9 mouse cellular contexts compared by ENCODE assay signal in the genomic region with DNA sequence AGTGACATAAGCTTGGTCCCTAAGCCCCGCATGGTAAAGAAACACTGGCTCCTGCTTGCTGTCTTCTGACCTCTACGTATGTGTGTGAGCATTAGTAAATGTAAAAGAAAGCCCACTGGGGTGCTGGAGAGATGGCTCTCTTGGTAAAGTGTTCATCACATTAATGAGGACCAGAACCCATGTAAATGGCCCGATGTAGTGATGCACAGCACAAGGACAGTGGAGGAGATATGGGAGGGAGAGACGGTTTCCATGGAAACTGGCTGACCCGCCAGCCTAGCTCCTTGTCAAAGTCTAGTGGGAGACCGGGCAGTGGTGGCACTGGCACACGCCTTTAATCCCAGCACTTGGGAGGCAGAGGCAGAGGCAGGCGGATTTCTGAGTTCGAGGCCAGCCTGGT. TPM values are rescaled to one million over a fixed set of nuclear protein-coding genes. Genes with fewer than 3 reads are reported as not detected.
A peak's percentile ranks its signal among the peaks of the same experiment; 100 is the strongest.
DNase-seq lines count a peak whose midpoint lies in the region; ATAC-seq lines count a peak whose summit lies in the region.
"Had no signal": no experiment of that assay in that cellular context is flagged by ENCODE, and none has a peak within 500 bp of the region (broad histone marks: within the 10 kb centered on the region; RNA-seq: fewer than 3 reads in every experiment).

No protein-coding gene starts in this region.

- no peak overlapping the region for H3K9ac ChIP-seq in midbrain, embryonic 16.5 days (ENCODE audit: low read depth, low read length)

- peaks cover 27% of the 10 kb centered on the region for H3K4me1 ChIP-seq in heart, embryonic 10.5 days
- H3K4me1 ChIP-seq in midbrain, embryonic 10.5 days = peaks cover 26% of the 10 kb centered on the region
- H3K4me1 ChIP-seq in midbrain, embryonic 16.5 days (ENCODE audit: control insufficient read depth, insufficient read depth, low read length) = peaks cover 3% of the 10 kb centered on the region; the same call in 1 of the 2 replicates
- H3K4me1 ChIP-seq in limb, embryonic 10.5 days = peaks cover 34% of the 10 kb centered on the region

- no peak overlapping the region for H3K4me2 ChIP-seq in midbrain, embryonic 16.5 days (ENCODE audit: low read length)

- H3K27ac ChIP-seq in heart, embryonic 10.5 days = no peak overlapping the region
- H3K27ac ChIP-seq in midbrain, embryonic 10.5 days (replicated peaks) = no peak overlapping the region
- no peak overlapping the region for H3K27ac ChIP-seq in midbrain, embryonic 16.5 days (ENCODE audit: low read length)
- no peak overlapping the region for H3K27ac ChIP-seq in limb, embryonic 10.5 days

- no peaks in the 10 kb centered on the region for H3K9me3 ChIP-seq in heart, embryonic 10.5 days
- H3K9me3 ChIP-seq in midbrain, embryonic 10.5 days (replicated peaks) = no peaks in the 10 kb centered on the region
- H3K9me3 ChIP-seq in midbrain, embryonic 16.5 days (replicated peaks; ENCODE audit: control insufficient read depth, low read length, poor library complexity, severe bottlenecking) = no peaks in the 10 kb centered on the region
- no peaks in the 10 kb centered on the region for H3K9me3 ChIP-seq in limb, embryonic 10.5 days (replicated peaks)

- H3K27me3 ChIP-seq in heart, embryonic 10.5 days (ENCODE audit: insufficient read depth, poor library complexity, severe bottlenecking) = no peaks in the 10 kb centered on the region
- H3K27me3 ChIP-seq in midbrain, embryonic 10.5 days (ENCODE audit: low read depth, poor library complexity, severe bottlenecking) = no peaks in the 10 kb centered on the region
- H3K27me3 ChIP-seq in midbrain, embryonic 16.5 days (ENCODE audit: control insufficient read depth, insufficient read depth, low read depth, low read length) = no peaks in the 10 kb centered on the region
- H3K27me3 ChIP-seq in limb, embryonic 10.5 days (ENCODE audit: low read depth, poor library complexity, severe bottlenecking) = no peaks in the 10 kb centered on the region

- DNase-seq in heart, adult 11 months = peak; percentile 90
- DNase-seq in heart, embryonic 10.5 days (ENCODE audit: low spot score) = no peak
- DNase-seq in midbrain, embryonic 10.5 days (ENCODE audit: low spot score) = peak; percentile 56
- peak; percentile 49 for DNase-seq in limb, embryonic 10.5 days (ENCODE audit: low spot score)
- peak; percentile 21 for DNase-seq in yolk sac, embryonic 10.5 days (ENCODE audit: low spot score)
- DNase-seq in spleen, adult 12 weeks (ENCODE audit: low spot score) = no peak
- DNase-seq in right cerebral cortex, postnatal 36 days (ENCODE audit: low spot score in 2 of 2) = no peak
- DNase-seq: cerebellum, adult 18-20 months had no signal

- no peak; the same call in 1 of the 2 replicates for ATAC-seq in midbrain, embryonic 16.5 days

- H3K36me3 ChIP-seq in heart, embryonic 10.5 days = peaks cover 42% of the 10 kb centered on the region
- H3K36me3 ChIP-seq in midbrain, embryonic 10.5 days = peaks cover 44% of the 10 kb centered on the region
- no peaks in the 10 kb centered on the region for H3K36me3 ChIP-seq in midbrain, embryonic 16.5 days (ENCODE audit: control insufficient read depth, insufficient read depth, low read length)
- peaks cover 45% of the 10 kb centered on the region for H3K36me3 ChIP-seq in limb, embryonic 10.5 days

- H3K4me3 ChIP-seq in heart, embryonic 10.5 days = no peak overlapping the region
- no peak overlapping the region for H3K4me3 ChIP-seq in midbrain, embryonic 10.5 days
- no peak overlapping the region for H3K4me3 ChIP-seq in midbrain, embryonic 16.5 days (ENCODE audit: low read depth, low read length)
- H3K4me3 ChIP-seq in limb, embryonic 10.5 days = no peak overlapping the region

- 60% methylated on average over 9 of the region's 9 CpGs for WGBS in heart, embryonic 10.5 days
- 64% methylated on average over 9 of the region's 9 CpGs for WGBS in midbrain, embryonic 10.5 days
- 47% methylated on average over 9 of the region's 9 CpGs for WGBS in midbrain, embryonic 16.5 days
- WGBS in limb, embryonic 10.5 days = 59% methylated on average over 9 of the region's 9 CpGs

RNA-seq across cellular contexts. Expression of gene Ephb4, which starts 26.8 kb away (rescaled TPM):
- polyA plus RNA-seq in heart, embryonic 10.5 days (2016; fragmentation: Nextera tagmentation; extraction: Ambion mirVana) = 36.4 and 42.5 TPM in 2 replicates
- polyA plus RNA-seq in midbrain, embryonic 10.5 days (2016; fragmentation: Nextera tagmentation; extraction: Ambion mirVana) = 28.9 and 30.0 TPM in 2 replicates
- 4.8 and 6.0 TPM in 2 replicates for polyA plus RNA-seq in midbrain, embryonic 16.5 days (2015; fragmentation: Nextera tagmentation; extraction: Ambion mirVana)
- polyA plus RNA-seq in limb, embryonic 10.5 days (2016; fragmentation: Nextera tagmentation; extraction: Ambion mirVana) = 66.3 and 81.0 TPM in 2 replicates

RNA-seq across cellular contexts. Expression of gene Slc12a9, which starts 43.3 kb away (rescaled TPM):
- 10.6 and 12.0 TPM in 2 replicates for polyA plus RNA-seq in heart, embryonic 10.5 days (2016; fragmentation: Nextera tagmentation; extraction: Ambion mirVana)
- 12.0 and 14.3 TPM in 2 replicates for polyA plus RNA-seq in midbrain, embryonic 10.5 days (2016; fragmentation: Nextera tagmentation; extraction: Ambion mirVana)
- 26.8 and 27.3 TPM in 2 replicates for polyA plus RNA-seq in midbrain, embryonic 16.5 days (2015; fragmentation: Nextera tagmentation; extraction: Ambion mirVana)
- 10.4 and 10.6 TPM in 2 replicates for polyA plus RNA-seq in limb, embryonic 10.5 days (2016; fragmentation: Nextera tagmentation; extraction: Ambion mirVana)

Comparison
In these comparisons a context has a peak if more than half of its experiments do, and no peak if none do; other contexts are left out.
1. DNase-seq: peak in heart, adult 11 months (single experiment), midbrain, embryonic 10.5 days (single experiment), limb, embryonic 10.5 days (single experiment) and yolk sac, embryonic 10.5 days (single experiment); none in heart, embryonic 10.5 days (single experiment), spleen, adult 12 weeks (single experiment) and right cerebral cortex, postnatal 36 days (0 of 2).